Mouse (Mus musculus) liver, embryonic 16.5 days (tissue): ENCODE measurements at regions not wholly inside any gene's neighbourhood (a gene's known extent, or its start where the extent isn't known, plus 50 kb on each side); places are given as distances from the start of the nearest gene placed in this dataset.

Source experiments
- ATAC-seq: fragments of 200-750 bp; cut with Nextera tagmentation; 2 replicates; pipeline ENCODE4 v1.8.0; 2017; ENCODE audit warnings: low read depth, mild to moderate bottlenecking, moderate number of reproducible peaks, moderate library complexity
- H3K27ac ChIP-seq: fragments of 300-500 bp; sonication (generic); 2 replicates; pipeline ENCODE4 v1.5.1; 2014; ENCODE audit warnings: mild to moderate bottlenecking, low read length
- H3K27me3 ChIP-seq: fragments of 300-500 bp; sonication (generic); 2 replicates; pipeline ENCODE4 v1.6.1; 2014; ENCODE audit warnings: low read depth, low read length, mixed read lengths; ENCODE audit not compliant: control insufficient read depth, insufficient read depth
- H3K36me3 ChIP-seq: fragments of 300-500 bp; sonication (generic); 2 replicates; pipeline ENCODE4 v1.6.1; 2014; ENCODE audit warnings: mild to moderate bottlenecking; ENCODE audit not compliant: control insufficient read depth, insufficient read depth
- H3K4me1 ChIP-seq: fragments of 300-500 bp; sonication (generic); 2 replicates; pipeline ENCODE4 v1.6.1; 2014; ENCODE audit warnings: low read depth, low read length, mixed read lengths; ENCODE audit not compliant: control insufficient read depth
- H3K4me2 ChIP-seq: fragments of 300-500 bp; sonication (generic); 2 replicates; pipeline ENCODE4 v1.6.1; 2014; ENCODE audit warnings: low read depth, low read length, mixed read lengths
- H3K4me3 ChIP-seq: fragments of 300-500 bp; sonication (generic); 2 replicates; pipeline ENCODE4 v1.5.1; 2014; ENCODE audit warnings: low read depth, mild to moderate bottlenecking, low read length
- H3K9ac ChIP-seq: fragments of 300-500 bp; sonication (generic); 2 replicates; pipeline ENCODE4 v1.6.1; 2014; ENCODE audit warnings: low read depth, low read length
- H3K9me3 ChIP-seq: fragments of 300-500 bp; sonication (generic); replicated peaks from 2 replicates; pipeline ENCODE4 v1.6.1; 2016; ENCODE audit warnings: low read length; ENCODE audit not compliant: control insufficient read depth
- WGBS: fragments of 180-500 bp; shearing (Covaris S2); extraction: QIAGEN DNeasy Blood & Tissue Kit; methylation state at CpG from one replicate; pipeline ENCODE4 v1.1.7; 2014; ENCODE audit not compliant: insufficient replicate concordance; 5-methylcytosine and 5-hydroxymethylcytosine counted together

DNA sequence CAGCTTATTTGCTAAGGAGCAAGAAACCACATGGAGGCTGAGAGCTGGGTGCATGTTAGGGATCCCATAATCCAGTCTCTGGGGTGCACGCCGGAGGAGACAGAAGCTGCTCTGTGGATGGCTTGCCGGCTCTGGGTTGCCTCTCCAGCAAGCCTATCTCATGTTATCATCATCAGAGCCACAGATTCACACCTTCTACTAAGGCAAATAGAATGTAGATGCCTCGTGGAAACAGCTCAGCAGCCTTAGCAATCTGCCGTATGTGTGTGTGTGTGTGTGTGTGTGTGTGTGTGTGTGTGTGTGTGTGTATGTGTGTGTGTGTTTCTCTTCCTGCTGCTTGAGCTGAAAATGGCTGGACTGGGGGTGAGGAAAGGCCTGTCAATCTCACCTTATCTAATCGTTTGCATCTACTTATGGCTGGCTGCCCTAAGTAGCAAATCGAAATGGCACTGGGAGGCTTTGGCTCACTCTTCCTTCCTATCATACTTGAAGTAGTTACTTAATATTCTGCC is 191.7 kb downstream of the Dact1 start:
- no peaks in the 10 kb centered on the region for H3K27me3 ChIP-seq
- no peaks in the 10 kb centered on the region for H3K9me3 ChIP-seq
- no peak overlapping the region for H3K4me2 ChIP-seq
- H3K9ac ChIP-seq, result no peak overlapping the region
- H3K36me3 ChIP-seq, result no peaks in the 10 kb centered on the region
- no peak for ATAC-seq
- H3K27ac ChIP-seq, result no peak overlapping the region
- WGBS, result 34% methylated on average over 7 of the region's 7 CpGs
- H3K4me3 ChIP-seq, result no peak overlapping the region
- no peaks in the 10 kb centered on the region for H3K4me1 ChIP-seq

DNA sequence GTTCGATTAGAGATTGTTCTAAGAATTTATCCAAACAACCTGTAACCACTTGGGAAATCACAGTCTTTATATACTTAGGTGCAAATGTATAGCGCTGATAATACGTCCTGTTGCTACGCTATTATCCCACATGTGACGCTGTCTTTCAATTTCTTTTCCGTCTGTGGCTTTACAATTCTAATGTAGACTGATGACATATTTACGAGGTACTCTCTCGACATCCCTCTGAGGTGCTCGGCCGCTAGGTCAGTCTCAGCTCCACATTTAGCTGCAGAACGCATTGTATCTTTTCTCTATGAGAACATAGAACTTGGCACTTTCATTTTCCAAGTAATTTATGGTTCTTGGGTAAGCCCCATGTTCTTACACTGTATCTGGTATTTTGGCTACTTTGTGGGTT is 193.6 kb downstream of the Dact1 start:
- Histone ChIP-seq H3K4me3 (no peak overlapping the region), H3K27me3 (no peaks in the 10 kb centered on the region), H3K4me1 (no peaks in the 10 kb centered on the region), H3K9ac (no peak overlapping the region), H3K27ac (no peak overlapping the region), H3K4me2 (no peak overlapping the region), H3K9me3 (no peaks in the 10 kb centered on the region), H3K36me3 (no peaks in the 10 kb centered on the region)
- no peak for ATAC-seq
- 62% methylated on average over 11 of the region's 11 CpGs for WGBS

DNA sequence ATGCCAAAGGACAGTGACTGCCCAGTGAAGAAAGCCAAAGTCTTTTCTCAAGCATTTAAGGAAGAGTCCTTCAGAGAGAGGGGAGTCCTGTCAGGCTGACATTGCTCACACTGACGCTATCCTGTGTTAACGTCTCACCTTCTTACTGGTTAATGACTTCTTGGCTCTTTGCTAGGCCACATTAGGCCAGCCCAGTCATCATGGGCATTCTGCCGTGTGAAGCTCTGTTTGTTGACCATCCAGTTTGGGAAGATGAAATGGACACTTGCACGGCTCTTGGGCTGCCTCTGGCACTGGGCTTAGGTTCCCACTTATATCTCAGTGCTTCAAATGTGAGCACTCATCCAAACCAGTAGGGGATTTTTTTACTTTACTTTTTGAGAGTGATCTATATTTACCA is 196.5 kb downstream of the Dact1 start:
- Histone ChIP-seq H3K36me3 (no peaks in the 10 kb centered on the region), H3K4me2 (no peak overlapping the region), H3K4me1 (no peaks in the 10 kb centered on the region), H3K27ac (no peak overlapping the region), H3K9me3 (no peaks in the 10 kb centered on the region), H3K9ac (no peak overlapping the region), H3K27me3 (no peaks in the 10 kb centered on the region), H3K4me3 (no peak overlapping the region)
- WGBS, result 52% methylated on average over 4 of the region's 4 CpGs
- ATAC-seq, result no peak

DNA sequence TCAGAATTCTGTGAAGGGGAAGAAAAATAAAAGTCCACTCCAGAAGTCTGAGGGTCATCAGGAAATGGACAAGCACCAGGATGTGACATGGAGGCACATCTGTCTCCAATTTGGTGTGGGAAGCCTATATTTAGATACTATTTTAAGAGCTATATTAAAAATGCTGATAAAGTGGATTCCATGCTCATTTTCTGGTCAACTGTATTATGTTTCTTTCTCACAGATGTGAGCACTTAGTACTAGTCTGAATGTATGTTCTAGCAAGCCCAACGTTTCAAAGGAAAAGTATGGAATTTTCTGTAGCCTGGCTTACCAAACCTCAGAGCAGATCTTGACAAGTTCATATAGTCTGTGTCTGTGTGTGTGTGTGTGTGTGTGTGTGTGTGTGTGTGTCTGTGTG is 197.0 kb downstream of the Dact1 start:
- ATAC-seq, result no peak
- 56% methylated on average over 1 of the region's 1 CpGs for WGBS
- Histone ChIP-seq H3K27me3 (no peaks in the 10 kb centered on the region), H3K27ac (no peak overlapping the region), H3K9ac (no peak overlapping the region), H3K4me1 (no peaks in the 10 kb centered on the region), H3K4me3 (no peak overlapping the region), H3K36me3 (no peaks in the 10 kb centered on the region), H3K4me2 (no peak overlapping the region), H3K9me3 (no peaks in the 10 kb centered on the region)

DNA sequence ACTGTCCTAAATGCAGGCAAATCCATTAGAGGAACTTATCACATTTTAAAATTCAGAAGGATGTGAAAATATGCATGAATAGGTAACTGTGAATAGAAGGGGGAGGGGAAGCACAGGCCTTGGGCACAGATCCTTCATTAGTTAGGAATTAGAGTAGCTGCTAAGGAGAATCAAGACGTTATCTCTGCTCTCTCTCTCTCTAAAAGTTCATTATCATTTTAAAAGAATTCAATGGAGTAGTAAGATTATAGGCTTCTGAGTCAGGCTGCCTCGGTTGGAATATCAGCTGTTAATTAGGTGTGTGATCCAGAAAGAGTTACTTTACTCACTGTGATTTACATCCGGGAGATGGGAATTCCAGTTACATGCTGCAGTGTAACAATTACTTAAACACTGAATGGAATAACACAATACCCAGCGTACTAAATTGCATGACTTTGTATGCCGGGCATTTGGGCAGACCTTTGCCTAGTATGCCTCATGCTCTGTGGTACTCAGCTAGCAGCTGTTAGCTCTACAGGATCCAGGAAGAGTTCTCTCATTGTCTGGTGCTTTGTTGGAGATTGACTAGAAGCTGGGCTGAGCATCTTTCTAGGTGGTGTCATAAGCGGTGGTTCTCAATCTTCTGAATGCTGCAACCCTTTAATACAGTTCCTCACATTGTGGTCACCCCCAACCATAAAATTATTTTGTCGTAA is 203.4 kb downstream of the Dact1 start:
- H3K27ac ChIP-seq, result no peak overlapping the region
- H3K4me1 ChIP-seq, result no peaks in the 10 kb centered on the region
- no peaks in the 10 kb centered on the region for H3K27me3 ChIP-seq
- no peaks in the 10 kb centered on the region for H3K9me3 ChIP-seq
- 58% methylated on average over 7 of the region's 7 CpGs for WGBS
- H3K4me3 ChIP-seq, result no peak overlapping the region
- H3K4me2 ChIP-seq, result no peak overlapping the region
- H3K9ac ChIP-seq, result no peak overlapping the region
- H3K36me3 ChIP-seq, result no peaks in the 10 kb centered on the region
- ATAC-seq, result no peak

DNA sequence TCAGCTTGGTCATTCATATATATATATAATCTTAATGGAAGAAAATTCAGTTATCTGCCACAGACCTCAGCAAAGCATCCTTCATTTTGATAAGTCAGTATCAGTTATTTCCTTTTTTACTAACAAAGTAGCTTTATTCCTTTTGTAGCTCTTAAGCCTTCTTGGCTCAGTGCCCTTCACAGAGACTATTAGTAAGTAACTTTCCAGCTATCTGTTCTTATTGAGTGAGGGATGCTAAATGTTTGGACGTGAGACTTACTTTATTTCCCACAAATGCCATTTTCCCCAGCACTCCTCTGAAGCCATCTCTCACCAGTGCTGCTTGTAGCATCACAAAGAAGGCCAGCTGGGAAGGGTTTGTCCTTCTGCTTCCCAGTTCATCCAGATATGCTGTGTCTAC is 209.8 kb downstream of the Dact1 start:
- H3K4me1 ChIP-seq, result no peaks in the 10 kb centered on the region
- no peaks in the 10 kb centered on the region for H3K27me3 ChIP-seq
- 29% methylated on average over 1 of the region's 1 CpGs for WGBS
- H3K9me3 ChIP-seq, result no peaks in the 10 kb centered on the region
- no peak overlapping the region for H3K27ac ChIP-seq
- no peaks in the 10 kb centered on the region for H3K36me3 ChIP-seq
- H3K4me3 ChIP-seq, result no peak overlapping the region
- ATAC-seq, result no peak
- no peak overlapping the region for H3K9ac ChIP-seq
- H3K4me2 ChIP-seq, result no peak overlapping the region

DNA sequence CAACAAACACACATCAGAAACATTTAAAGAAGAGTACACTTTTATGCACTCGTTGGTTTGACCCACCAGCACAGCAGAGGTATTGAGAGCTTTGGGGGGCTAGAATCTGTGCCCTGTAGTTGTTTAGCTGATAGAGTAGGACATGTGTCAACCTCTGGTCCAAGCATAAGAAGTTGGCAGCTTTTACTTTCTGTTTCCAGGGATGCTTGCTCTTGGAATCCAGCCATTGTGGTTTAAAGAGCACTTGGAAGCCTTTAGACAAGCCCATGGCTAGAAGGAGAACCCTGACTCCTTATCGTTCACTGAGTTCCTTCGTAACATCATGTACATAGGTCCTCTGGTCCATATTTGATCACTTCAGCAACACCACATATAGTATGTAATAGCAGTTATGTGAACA is 212.3 kb downstream of the Dact1 start:
- WGBS, result 69% methylated on average over 3 of the region's 3 CpGs
- ATAC-seq, result no peak
- Histone ChIP-seq H3K4me3 (no peak overlapping the region), H3K4me2 (no peak overlapping the region), H3K36me3 (no peaks in the 10 kb centered on the region), H3K27me3 (no peaks in the 10 kb centered on the region), H3K9me3 (no peaks in the 10 kb centered on the region), H3K27ac (no peak overlapping the region), H3K9ac (no peak overlapping the region), H3K4me1 (no peaks in the 10 kb centered on the region)

DNA sequence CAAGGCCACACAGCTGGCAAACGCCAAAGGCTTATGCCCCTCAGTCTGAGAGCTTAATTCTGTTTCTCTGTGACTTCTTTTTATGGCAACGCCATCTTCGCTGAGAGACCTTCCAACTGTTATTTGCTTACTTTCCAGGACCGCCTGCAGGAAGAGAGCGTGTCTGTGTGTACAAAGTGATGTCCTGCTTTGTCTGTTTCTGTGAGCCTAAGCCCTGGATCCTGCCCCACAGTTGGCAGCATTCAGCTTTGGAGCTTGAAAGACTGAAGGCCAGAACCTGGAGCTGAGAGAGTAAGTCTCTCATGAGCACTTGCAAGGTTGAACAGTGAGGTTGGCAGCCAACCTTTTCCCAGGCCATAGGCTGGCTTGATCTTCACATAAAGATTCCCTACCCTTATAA is 212.8 kb downstream of the Dact1 start:
- H3K27ac ChIP-seq, result no peak overlapping the region
- ATAC-seq, result no peak
- no peak overlapping the region for H3K4me2 ChIP-seq
- no peaks in the 10 kb centered on the region for H3K4me1 ChIP-seq
- H3K9ac ChIP-seq, result no peak overlapping the region
- H3K36me3 ChIP-seq, result no peaks in the 10 kb centered on the region
- no peaks in the 10 kb centered on the region for H3K9me3 ChIP-seq
- WGBS, result 53% methylated on average over 5 of the region's 5 CpGs
- H3K4me3 ChIP-seq, result no peak overlapping the region
- H3K27me3 ChIP-seq, result no peaks in the 10 kb centered on the region

DNA sequence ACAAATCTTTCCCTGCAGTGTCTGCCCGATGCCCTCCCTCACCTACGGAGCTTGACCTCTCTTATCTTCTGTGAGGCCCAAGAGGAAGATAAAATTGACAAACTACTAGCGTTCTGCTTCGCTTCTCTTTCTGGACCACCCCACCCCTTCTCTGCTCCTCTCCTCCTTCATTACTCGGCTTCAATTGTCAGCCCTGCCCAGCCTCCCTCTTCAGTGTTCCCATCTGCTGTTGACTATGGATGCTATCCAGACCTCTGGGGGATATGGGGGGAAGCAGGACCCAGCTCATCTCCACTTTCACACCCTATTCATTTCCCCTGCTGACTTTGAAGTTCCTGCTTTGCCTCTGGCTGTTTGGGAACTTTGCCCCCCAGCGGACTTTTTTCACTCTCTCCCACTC is 214.5 kb downstream of the Dact1 start:
- Histone ChIP-seq H3K27me3 (no peaks in the 10 kb centered on the region), H3K4me2 (no peak overlapping the region), H3K36me3 (no peaks in the 10 kb centered on the region), H3K4me3 (no peak overlapping the region), H3K9me3 (no peaks in the 10 kb centered on the region), H3K9ac (no peak overlapping the region), H3K4me1 (no peaks in the 10 kb centered on the region), H3K27ac (no peak overlapping the region)
- no peak for ATAC-seq
- WGBS, result 19% methylated on average over 6 of the region's 6 CpGs
